Mouse (Mus musculus): ENCODE measurements around the gene Rnf167.

- TF ChIP-seq CTCF (IDR thresholded peaks at IDR 0.05): no peak
- no peak for TF ChIP-seq EP300 (IDR thresholded peaks at IDR 0.05)
Observed at GRCm38 (mm10) chr11:70651391-70651790, 4.4 kb downstream of the Rnf167 start.

Data from lung, postnatal 0 days (tissue).